Comparison of ENCODE assay signal across 8 mouse cellular contexts in the genomic region with DNA sequence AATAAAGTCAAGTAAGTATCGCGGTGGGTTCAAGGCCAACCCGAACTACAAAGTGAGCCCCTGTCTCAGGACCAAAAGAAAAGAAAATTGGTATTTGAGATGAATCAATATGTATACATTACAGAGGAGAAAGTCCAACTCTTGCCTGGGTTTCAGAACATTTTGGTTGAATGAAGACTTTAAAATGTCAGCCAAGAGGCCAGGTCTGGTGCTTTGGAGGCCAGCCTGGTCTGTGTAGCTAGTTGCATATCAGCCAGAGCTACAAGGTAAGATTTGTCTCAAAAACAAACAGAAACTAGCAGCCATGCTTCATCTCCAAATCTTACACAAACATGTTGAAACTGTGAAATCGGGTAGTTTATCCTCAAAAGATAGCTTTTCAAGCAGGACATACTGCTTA. TPM values are rescaled to one million over a fixed set of nuclear protein-coding genes. Genes with fewer than 3 reads are reported as not detected.
DNase-seq lines count a peak whose midpoint lies in the region; ATAC-seq lines count a peak whose summit lies in the region.
"Had no signal": no experiment of that assay in that cellular context is flagged by ENCODE, and none has a peak within 500 bp of the region (broad histone marks: within the 10 kb centered on the region; RNA-seq: fewer than 3 reads in every experiment).

No protein-coding gene starts in this region.

- H3K27me3 ChIP-seq in lung, embryonic 16.5 days (ENCODE audit: control insufficient read depth, insufficient read depth, low read depth, low read length), result no peaks in the 10 kb centered on the region; the same call in 1 of the 2 replicates
- H3K27me3 ChIP-seq in forebrain, embryonic 11.5 days (ENCODE audit: control insufficient read depth, insufficient read depth, low read length), result no peaks in the 10 kb centered on the region
- peaks cover 4% of the 10 kb centered on the region; the same call in 1 of the 2 replicates for H3K27me3 ChIP-seq in limb, embryonic 13.5 days
- H3K27me3 ChIP-seq in stomach, embryonic 14.5 days (ENCODE audit: control insufficient read depth, insufficient read depth, low read length), result no peaks in the 10 kb centered on the region

- peak overlapping the region; percentile 64 for H3K4me3 ChIP-seq in lung, embryonic 16.5 days (ENCODE audit: low read length)
- H3K4me3 ChIP-seq in forebrain, embryonic 11.5 days (ENCODE audit: low read depth, low read length), result peak overlapping the region; percentile 89
- H3K4me3 ChIP-seq in limb, embryonic 13.5 days, result peak overlapping the region; percentile 84
- H3K4me3 ChIP-seq in stomach, embryonic 14.5 days (ENCODE audit: low read depth, low read length), result peak overlapping the region; percentile 87

- peak overlapping the region; percentile 69; the same call in 1 of the 2 replicates for H3K9ac ChIP-seq in lung, embryonic 16.5 days (ENCODE audit: low read length)
- peak overlapping the region; percentile 74 for H3K9ac ChIP-seq in forebrain, embryonic 11.5 days (ENCODE audit: low read length)
- H3K9ac ChIP-seq in limb, embryonic 13.5 days, result peak overlapping the region; percentile 78
- H3K9ac ChIP-seq in stomach, embryonic 14.5 days (replicated peaks; ENCODE audit: low read depth, low read length), result peak overlapping the region; percentile 64

- no peak for ATAC-seq in lung, embryonic 16.5 days (ENCODE audit: low read depth)
- no peak for ATAC-seq in forebrain, embryonic 11.5 days (replicated peaks; ENCODE audit: low FRiP score)
- no peak for ATAC-seq in limb, embryonic 13.5 days (ENCODE audit: low FRiP score, low read depth)
- no peak for ATAC-seq in stomach, embryonic 14.5 days (ENCODE audit: insufficient number of reproducible peaks, insufficient read depth, low FRiP score, low read depth)

- WGBS in lung, embryonic 16.5 days, result 64% methylated on average over 4 of the region's 4 CpGs
- 71% methylated on average over 4 of the region's 4 CpGs for WGBS in forebrain, embryonic 11.5 days
- 75% methylated on average over 4 of the region's 4 CpGs for WGBS in limb, embryonic 13.5 days
- 67% methylated on average over 4 of the region's 4 CpGs for WGBS in stomach, embryonic 14.5 days

- peaks cover 3% of the 10 kb centered on the region; the same call in 1 of the 2 replicates for H3K36me3 ChIP-seq in lung, embryonic 16.5 days (ENCODE audit: control insufficient read depth, insufficient read depth, low read length)
- H3K36me3 ChIP-seq in forebrain, embryonic 11.5 days (ENCODE audit: control insufficient read depth, insufficient read depth, low read length), result no peaks in the 10 kb centered on the region
- H3K36me3 ChIP-seq in limb, embryonic 13.5 days, result peaks cover 9% of the 10 kb centered on the region
- no peaks in the 10 kb centered on the region; the same call in 1 of the 2 replicates for H3K36me3 ChIP-seq in stomach, embryonic 14.5 days (ENCODE audit: control insufficient read depth, insufficient read depth, low read length)

- peak overlapping the region; percentile 59 for H3K4me2 ChIP-seq in lung, embryonic 16.5 days (ENCODE audit: low read depth, low read length)
- H3K4me2 ChIP-seq in forebrain, embryonic 11.5 days (ENCODE audit: low read depth, low read length, severe bottlenecking), result peak overlapping the region; percentile 67
- peak overlapping the region; percentile 78 for H3K4me2 ChIP-seq in limb, embryonic 13.5 days (replicated peaks)
- peak overlapping the region; percentile 85 for H3K4me2 ChIP-seq in stomach, embryonic 14.5 days (replicated peaks; ENCODE audit: low read depth, low read length)

- H3K27ac ChIP-seq in lung, embryonic 16.5 days (ENCODE audit: low read length), result no peak overlapping the region; the same call in 1 of the 2 replicates
- H3K27ac ChIP-seq in forebrain, embryonic 11.5 days (ENCODE audit: low read depth, low read length), result no peak overlapping the region
- no peak overlapping the region for H3K27ac ChIP-seq in limb, embryonic 13.5 days
- H3K27ac ChIP-seq in stomach, embryonic 14.5 days (ENCODE audit: low read length), result no peak overlapping the region

- peaks cover 11% of the 10 kb centered on the region for H3K4me1 ChIP-seq in lung, embryonic 16.5 days (replicated peaks; ENCODE audit: control insufficient read depth, insufficient read depth, low read length)
- H3K4me1 ChIP-seq in forebrain, embryonic 11.5 days (replicated peaks; ENCODE audit: control insufficient read depth, insufficient read depth, low read length), result peaks cover 10% of the 10 kb centered on the region
- peaks cover 10% of the 10 kb centered on the region for H3K4me1 ChIP-seq in limb, embryonic 13.5 days
- peaks cover 2% of the 10 kb centered on the region; the same call in 1 of the 2 replicates for H3K4me1 ChIP-seq in stomach, embryonic 14.5 days (ENCODE audit: control insufficient read depth, insufficient read depth, low read length)

- no peaks in the 10 kb centered on the region for H3K9me3 ChIP-seq in lung, embryonic 16.5 days (ENCODE audit: control insufficient read depth, low read length)
- H3K9me3 ChIP-seq in forebrain, embryonic 11.5 days (ENCODE audit: control insufficient read depth, low read length), result no peaks in the 10 kb centered on the region
- no peaks in the 10 kb centered on the region for H3K9me3 ChIP-seq in limb, embryonic 13.5 days
- H3K9me3 ChIP-seq in stomach, embryonic 14.5 days (ENCODE audit: control insufficient read depth, low read depth, low read length), result no peaks in the 10 kb centered on the region

- no peak for DNase-seq in lung, postnatal 14 days
- DNase-seq in forebrain, embryonic 11.5 days (ENCODE audit: low spot score), result no peak
- no peak for DNase-seq in left cerebral cortex, adult 9 months (ENCODE audit: low spot score in 2 of 2)
- no peak for DNase-seq in kidney, adult 11 months
- DNase-seq: layer of hippocampus, postnatal 36 days had no signal

RNA-seq across cellular contexts. Expression of gene Coq10b, which starts 1.0 kb away (rescaled TPM):
- polyA plus RNA-seq in lung, embryonic 16.5 days (2015; fragmentation: Nextera tagmentation; extraction: Ambion mirVana), result 18.0 and 19.2 TPM in 2 replicates
- 30.9 and 32.9 TPM in 2 replicates for polyA plus RNA-seq in forebrain, embryonic 11.5 days (2014; fragmentation: Nextera tagmentation; extraction: Ambion mirVana)
- polyA plus RNA-seq in limb, embryonic 13.5 days (2015; fragmentation: Nextera tagmentation; extraction: Ambion mirVana), result 22.1 TPM in 2 replicates
- 19.7 and 24.1 TPM in 2 replicates for polyA plus RNA-seq in stomach, embryonic 14.5 days (2014; fragmentation: Nextera tagmentation; extraction: Ambion mirVana)

RNA-seq across cellular contexts. Expression of gene Sf3b1, which starts 26.3 kb away (rescaled TPM):
- 293 and 321 TPM in 2 replicates for polyA plus RNA-seq in lung, embryonic 16.5 days (2015; fragmentation: Nextera tagmentation; extraction: Ambion mirVana)
- polyA plus RNA-seq in forebrain, embryonic 11.5 days (2014; fragmentation: Nextera tagmentation; extraction: Ambion mirVana), result 327 and 360 TPM in 2 replicates
- polyA plus RNA-seq in limb, embryonic 13.5 days (2015; fragmentation: Nextera tagmentation; extraction: Ambion mirVana), result 385 and 392 TPM in 2 replicates
- polyA plus RNA-seq in stomach, embryonic 14.5 days (2014; fragmentation: Nextera tagmentation; extraction: Ambion mirVana), result 334 and 363 TPM in 2 replicates

RNA-seq across cellular contexts. Expression of gene Hspe1, which starts 34.3 kb away (rescaled TPM):
- 245 and 281 TPM in 2 replicates for polyA plus RNA-seq in lung, embryonic 16.5 days (2015; fragmentation: Nextera tagmentation; extraction: Ambion mirVana)
- polyA plus RNA-seq in forebrain, embryonic 11.5 days (2014; fragmentation: Nextera tagmentation; extraction: Ambion mirVana), result 434 and 507 TPM in 2 replicates
- polyA plus RNA-seq in limb, embryonic 13.5 days (2015; fragmentation: Nextera tagmentation; extraction: Ambion mirVana), result 382 and 414 TPM in 2 replicates
- polyA plus RNA-seq in stomach, embryonic 14.5 days (2014; fragmentation: Nextera tagmentation; extraction: Ambion mirVana), result 407 and 441 TPM in 2 replicates

RNA-seq across cellular contexts. Expression of gene Hspd1, which starts 34.4 kb away (rescaled TPM):
- polyA plus RNA-seq in lung, embryonic 16.5 days (2015; fragmentation: Nextera tagmentation; extraction: Ambion mirVana), result 253 and 283 TPM in 2 replicates
- polyA plus RNA-seq in forebrain, embryonic 11.5 days (2014; fragmentation: Nextera tagmentation; extraction: Ambion mirVana), result 401 and 416 TPM in 2 replicates
- polyA plus RNA-seq in limb, embryonic 13.5 days (2015; fragmentation: Nextera tagmentation; extraction: Ambion mirVana), result 332 and 346 TPM in 2 replicates
- polyA plus RNA-seq in stomach, embryonic 14.5 days (2014; fragmentation: Nextera tagmentation; extraction: Ambion mirVana), result 298 and 302 TPM in 2 replicates
